Mouse (Mus musculus): ENCODE data around the gene Hebp2. TPM values are rescaled to one million over a fixed set of nuclear protein-coding genes. Genes with fewer than 3 reads are reported as not detected.
"Not testable (repeated sequence)": the region's sequence is repeated elsewhere in the genome, so short reads cannot be mapped to it uniquely, and the experiment has no call there.

Gene Hebp2
- 55.9 and 61.4 TPM in 2 replicates for polyA plus RNA-seq (2015; fragmentation: Nextera tagmentation; extraction: Ambion mirVana)

DNA sequence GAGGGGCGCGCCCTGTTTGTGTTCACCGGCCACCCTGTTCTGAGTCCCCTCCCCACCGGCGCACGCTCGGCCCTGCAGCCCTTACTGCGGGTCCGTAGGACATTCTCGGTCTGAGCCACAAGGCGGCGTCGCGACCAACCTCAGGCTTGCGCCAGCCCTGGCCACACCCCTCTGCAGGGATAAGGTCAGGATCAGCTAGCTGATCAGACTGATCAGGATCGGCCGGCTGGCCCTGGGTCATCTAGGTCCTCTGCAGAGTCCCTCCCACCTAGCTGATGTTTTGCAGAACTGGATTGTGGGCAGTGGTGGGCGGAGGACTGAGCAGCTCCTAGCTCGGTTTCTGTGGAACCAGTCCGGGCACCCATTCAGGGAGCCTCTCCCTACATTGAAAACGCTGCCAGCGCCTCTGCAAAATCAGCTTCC lies at the start of gene Hebp2:
Hebp2 (minus strand) TSS at position 264 of the 423 bp plus-strand sequence.
- H3K4me3 ChIP-seq: peak within 1 kb of the TSS; percentile 61
- peak within 1 kb of the TSS; percentile 74 for H3K27ac ChIP-seq
- H3K36me3 ChIP-seq: no peaks in the 10 kb centered on the region
- H3K4me1 ChIP-seq: peaks cover 17% of the 10 kb centered on the region
- peak within 1 kb of the TSS; percentile 82 for H3K4me2 ChIP-seq
- ATAC-seq (ENCODE audit: insufficient number of reproducible peaks, low FRiP score, low TSS enrichment, low read depth): peak; percentile 75; the same call in 1 of the 2 replicates
- no peaks in the 10 kb centered on the region for H3K27me3 ChIP-seq
- H3K9ac ChIP-seq: peak within 1 kb of the TSS; percentile 50
- H3K9me3 ChIP-seq: no peaks in the 10 kb centered on the region
- 1% methylated on average over 22 of the region's 22 CpGs for WGBS

DNA sequence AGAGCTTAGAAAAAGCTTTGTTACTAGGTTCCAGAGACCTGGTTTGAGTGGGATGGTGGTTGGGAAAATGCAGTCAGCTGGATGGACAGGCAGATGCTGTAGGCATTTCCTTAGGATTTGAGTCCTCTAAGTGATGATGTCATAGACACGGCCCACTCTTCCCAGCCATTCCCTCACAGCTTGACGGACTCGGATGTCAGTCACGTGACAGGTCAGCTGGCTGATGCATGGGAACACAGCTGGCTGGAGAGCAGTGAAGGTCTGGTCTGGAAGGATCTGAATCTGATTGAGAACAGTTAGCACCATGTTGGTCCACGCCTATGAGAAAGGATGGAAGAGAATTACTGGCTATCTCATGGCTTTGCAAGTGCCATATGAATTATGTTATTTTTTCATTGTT lies 43.6 kb upstream of the Hebp2 start:
- Histone ChIP-seq H3K9ac (no peak overlapping the region), H3K36me3 (no peaks in the 10 kb centered on the region), H3K27me3 (no peaks in the 10 kb centered on the region), H3K4me3 (no peak overlapping the region), H3K9me3 (no peaks in the 10 kb centered on the region), H3K27ac (no peak overlapping the region), H3K4me2 (no peak overlapping the region), H3K4me1 (no peaks in the 10 kb centered on the region)
- 81% methylated on average over 5 of the region's 5 CpGs for WGBS
- ATAC-seq (ENCODE audit: insufficient number of reproducible peaks, low FRiP score, low TSS enrichment, low read depth): no peak

DNA sequence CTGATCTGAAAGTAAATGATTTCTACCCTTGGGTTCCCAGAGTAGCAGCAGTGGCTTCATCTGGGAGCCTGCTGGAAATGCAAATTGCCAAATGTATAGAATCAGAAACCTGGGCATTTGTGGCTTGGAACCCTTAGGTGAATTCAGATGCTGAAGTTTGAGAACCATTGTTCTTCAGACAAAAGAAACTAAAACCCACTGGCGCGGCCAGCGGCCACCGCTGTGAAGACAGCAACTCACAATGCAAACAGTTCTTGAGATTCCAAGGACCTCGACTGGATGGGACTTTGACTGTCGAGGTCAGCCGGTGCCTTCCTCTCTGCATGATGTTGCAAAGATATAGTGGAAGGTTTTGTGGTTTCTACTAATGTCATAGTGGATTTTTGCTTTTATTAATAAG lies 38.3 kb upstream of the Hebp2 start:
- Histone ChIP-seq H3K27ac (no peak overlapping the region), H3K4me1 (no peaks in the 10 kb centered on the region), H3K27me3 (no peaks in the 10 kb centered on the region), H3K36me3 (no peaks in the 10 kb centered on the region), H3K4me3 (no peak overlapping the region), H3K9ac (no peak overlapping the region), H3K4me2 (no peak overlapping the region), H3K9me3 (no peaks in the 10 kb centered on the region)
- no peak for ATAC-seq (ENCODE audit: insufficient number of reproducible peaks, low FRiP score, low TSS enrichment, low read depth)
- WGBS: 38% methylated on average over 7 of the region's 7 CpGs

DNA sequence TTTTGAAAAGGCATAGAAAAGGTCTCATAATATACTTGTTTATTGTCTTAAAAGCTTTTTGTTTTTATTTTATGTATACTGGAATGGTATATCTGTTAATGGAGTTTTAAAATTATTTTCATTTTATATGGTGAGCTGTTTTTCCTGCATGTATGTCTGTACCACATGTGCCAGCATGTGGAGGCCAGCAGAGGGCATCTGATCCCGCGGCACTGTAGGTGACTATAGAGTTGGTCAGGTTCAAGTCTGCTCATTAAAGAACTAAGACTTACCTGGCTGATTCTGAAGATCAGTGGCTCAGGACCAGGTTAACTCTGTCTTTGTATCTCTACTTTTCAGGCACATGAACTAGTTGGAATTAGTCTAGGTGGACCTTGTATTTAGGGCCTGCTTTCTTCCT lies 26.7 kb upstream of the Hebp2 start:
- 48% methylated on average over 2 of the region's 2 CpGs for WGBS
- Histone ChIP-seq H3K4me3 (no peak overlapping the region), H3K9ac (no peak overlapping the region), H3K27ac (no peak overlapping the region), H3K9me3 (no peaks in the 10 kb centered on the region), H3K36me3 (no peaks in the 10 kb centered on the region), H3K4me2 (no peak overlapping the region), H3K27me3 (no peaks in the 10 kb centered on the region), H3K4me1 (no peaks in the 10 kb centered on the region)
- ATAC-seq (ENCODE audit: insufficient number of reproducible peaks, low FRiP score, low TSS enrichment, low read depth): no peak

DNA sequence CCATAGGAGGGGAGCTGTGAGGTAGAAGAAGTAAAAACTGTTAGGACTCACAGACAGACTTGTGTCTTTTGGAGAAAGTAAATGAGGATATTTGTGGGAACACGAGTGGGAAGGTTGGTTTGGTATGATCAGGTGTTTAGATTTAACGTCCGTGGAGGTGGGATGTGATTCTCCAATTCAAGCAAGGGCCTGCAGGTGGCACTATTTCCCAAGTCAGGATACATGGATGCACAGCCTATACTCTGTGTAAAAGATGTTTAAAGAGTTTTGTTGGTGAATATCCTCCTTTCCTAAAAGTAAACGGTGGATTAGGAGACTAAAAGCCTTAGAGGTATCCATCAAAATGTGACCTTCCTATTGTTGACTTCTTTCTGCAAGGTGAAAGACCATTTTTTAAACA lies 17.1 kb upstream of the Hebp2 start:
- H3K36me3 ChIP-seq: no peaks in the 10 kb centered on the region
- 5% methylated on average over 4 of the region's 4 CpGs for WGBS
- no peaks in the 10 kb centered on the region for H3K9me3 ChIP-seq
- no peak overlapping the region for H3K4me2 ChIP-seq
- no peak overlapping the region for H3K27ac ChIP-seq
- H3K9ac ChIP-seq: no peak overlapping the region
- no peak overlapping the region for H3K4me3 ChIP-seq
- no peaks in the 10 kb centered on the region for H3K27me3 ChIP-seq
- ATAC-seq (ENCODE audit: insufficient number of reproducible peaks, low FRiP score, low TSS enrichment, low read depth): no peak
- no peaks in the 10 kb centered on the region for H3K4me1 ChIP-seq

DNA sequence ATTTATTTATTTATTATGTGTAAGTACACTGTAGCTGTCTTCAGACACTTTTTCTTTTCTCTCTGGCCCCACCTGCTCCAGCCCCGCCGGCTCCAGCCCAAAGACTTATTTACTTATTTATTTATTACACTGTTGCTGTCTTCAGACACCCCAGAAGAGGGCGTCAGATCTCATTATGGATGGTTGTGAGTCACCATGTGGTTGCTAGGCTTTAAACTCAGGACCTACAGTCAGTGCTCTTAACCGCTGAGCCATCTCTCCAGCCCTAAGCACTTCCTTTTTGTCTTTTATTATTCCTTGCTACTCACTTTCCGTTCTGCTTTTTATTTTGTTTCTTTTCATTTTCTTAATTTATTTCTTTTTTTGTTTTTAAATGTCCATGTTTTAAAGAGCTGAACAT lies 15.6 kb upstream of the Hebp2 start:
- Histone ChIP-seq H3K9ac (no peak overlapping the region), H3K4me2 (no peak overlapping the region), H3K27ac (no peak overlapping the region), H3K36me3 (no peaks in the 10 kb centered on the region), H3K4me3 (no peak overlapping the region), H3K4me1 (no peaks in the 10 kb centered on the region), H3K9me3 (no peaks in the 10 kb centered on the region), H3K27me3 (no peaks in the 10 kb centered on the region)
- no peak for ATAC-seq (ENCODE audit: insufficient number of reproducible peaks, low FRiP score, low TSS enrichment, low read depth)
- 47% methylated on average over 5 of the region's 5 CpGs for whole genome bisulfite sequencing

DNA sequence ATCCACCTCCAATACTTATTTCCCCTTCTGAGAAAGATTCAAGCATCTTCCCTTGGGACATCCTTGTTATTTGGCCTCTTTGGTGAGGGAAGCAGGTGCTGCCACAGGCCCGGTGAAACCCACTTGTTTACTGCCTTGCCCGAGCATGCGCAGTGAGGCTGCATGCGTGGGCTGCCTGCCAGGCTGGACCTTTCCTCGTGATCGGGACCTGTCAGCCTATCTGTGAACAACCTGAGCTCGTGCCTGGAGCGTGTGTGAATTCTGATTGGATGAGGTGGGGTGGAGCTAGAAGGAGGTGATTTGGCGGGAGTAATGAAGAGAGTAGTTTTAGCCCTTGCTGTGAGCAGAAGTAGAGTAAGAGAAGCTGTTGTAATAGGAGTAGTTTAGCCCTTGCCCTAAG lies 13.2 kb upstream of the Hebp2 start:
- H3K9me3 ChIP-seq; H3K4me1 ChIP-seq; H3K9ac ChIP-seq; H3K27ac ChIP-seq; ATAC-seq (ENCODE audit: insufficient number of reproducible peaks, low FRiP score, low TSS enrichment, low read depth); H3K36me3 ChIP-seq; H3K4me3 ChIP-seq; H3K4me2 ChIP-seq; H3K27me3 ChIP-seq: not testable (repeated sequence)
- WGBS: 79% methylated on average over 9 of the region's 9 CpGs

DNA sequence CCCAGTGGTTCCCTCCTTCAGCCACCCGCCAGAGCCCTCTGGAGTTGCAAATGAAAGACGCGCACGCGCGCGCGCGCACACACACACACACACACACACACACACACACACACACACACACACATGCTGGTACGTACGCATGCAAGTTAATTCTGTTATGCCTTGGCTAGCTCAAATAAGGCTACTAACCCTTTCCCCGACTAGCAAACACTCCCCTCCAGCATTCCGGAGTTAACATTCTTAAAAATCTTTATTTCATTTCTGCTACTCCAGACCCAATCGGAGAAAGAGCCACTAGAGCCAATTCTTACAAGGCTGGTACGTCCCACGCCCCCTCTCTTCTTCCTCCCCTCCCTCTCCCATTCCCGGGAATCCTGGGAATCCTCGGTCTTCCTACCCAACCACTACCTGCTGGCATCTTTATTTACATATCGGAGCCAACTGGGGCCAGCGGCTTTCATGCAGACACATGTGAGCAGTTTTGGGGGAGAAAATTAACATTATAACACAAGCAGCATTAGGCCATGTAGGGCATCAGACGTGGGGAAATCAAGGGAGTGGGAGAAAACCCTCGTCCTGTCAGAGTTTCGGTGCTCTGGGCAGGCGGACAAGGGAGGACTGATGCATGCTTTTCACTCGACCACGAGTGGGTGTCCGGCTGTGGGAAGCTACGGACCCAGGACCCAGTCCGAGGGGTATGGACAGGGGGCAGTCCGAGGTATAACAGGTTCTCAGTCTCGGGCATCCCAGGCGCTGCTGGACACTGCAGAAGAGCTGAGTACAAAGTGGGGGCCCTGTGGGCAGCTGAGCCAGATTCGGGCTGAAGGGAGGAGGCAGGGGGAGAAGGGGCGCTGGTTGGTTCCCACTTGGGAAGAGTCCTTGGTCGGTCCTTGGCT lies 3.7 kb upstream of the Hebp2 start:
- 3% methylated on average over 34 of the region's 35 CpGs for WGBS
- no peaks in the 10 kb centered on the region for H3K27me3 ChIP-seq
- H3K27ac ChIP-seq: no peak overlapping the region
- no peaks in the 10 kb centered on the region for H3K36me3 ChIP-seq
- H3K4me1 ChIP-seq: peaks cover 17% of the 10 kb centered on the region
- H3K4me2 ChIP-seq: peak overlapping the region; percentile 61
- peak overlapping the region; percentile 37 for H3K4me3 ChIP-seq
- H3K9ac ChIP-seq: no peak overlapping the region
- no peak for ATAC-seq (ENCODE audit: insufficient number of reproducible peaks, low FRiP score, low TSS enrichment, low read depth)
- H3K9me3 ChIP-seq: no peaks in the 10 kb centered on the region

DNA sequence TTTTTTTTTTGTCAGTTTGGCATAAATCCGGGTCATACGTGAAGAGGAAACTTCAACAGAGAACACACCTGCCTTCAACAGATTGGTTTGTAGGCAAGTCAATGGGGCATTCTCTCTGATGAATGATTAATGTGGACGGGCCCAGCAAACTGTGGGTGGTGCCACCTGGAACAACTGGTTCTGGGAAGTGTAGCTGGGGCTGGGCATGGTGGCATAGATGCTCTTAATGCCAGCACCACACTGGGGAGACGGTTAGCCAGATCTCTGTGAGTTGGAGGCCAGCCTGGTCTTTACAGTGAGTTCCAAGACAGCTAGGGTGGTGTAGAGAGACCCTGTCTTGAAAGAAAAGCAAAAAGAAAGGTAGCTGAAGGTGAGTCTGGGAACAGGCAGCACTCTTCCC lies 1.5 kb upstream of the Hebp2 start:
- Histone ChIP-seq H3K27me3 (no peaks in the 10 kb centered on the region), H3K4me2 (no peak overlapping the region), H3K4me1 (peaks cover 17% of the 10 kb centered on the region), H3K36me3 (no peaks in the 10 kb centered on the region), H3K27ac (no peak overlapping the region), H3K9ac (no peak overlapping the region), H3K9me3 (no peaks in the 10 kb centered on the region), H3K4me3 (no peak overlapping the region)
- no peak for ATAC-seq (ENCODE audit: insufficient number of reproducible peaks, low FRiP score, low TSS enrichment, low read depth)
- WGBS: 84% methylated on average over 4 of the region's 4 CpGs

DNA sequence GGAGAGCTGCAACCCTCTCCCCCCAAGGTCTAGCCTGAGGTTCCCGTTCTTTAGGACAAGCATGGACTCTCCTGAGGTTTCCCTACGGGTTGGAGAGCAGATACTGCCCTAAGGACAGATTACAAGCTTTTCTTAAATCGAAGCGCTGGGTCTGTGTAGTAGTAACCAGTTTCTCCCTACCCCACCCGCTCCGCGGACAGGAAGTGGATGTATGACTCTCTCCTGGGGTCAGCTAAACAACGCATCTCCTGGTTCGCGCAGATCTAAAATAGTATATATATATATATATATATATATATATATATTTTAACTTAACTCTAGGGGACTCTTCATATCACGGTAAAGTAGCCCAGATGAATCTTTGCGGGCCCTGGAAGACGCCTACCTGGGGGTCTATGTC lies 567 bp downstream of the Hebp2 start:
- Histone ChIP-seq H3K9me3 (no peaks in the 10 kb centered on the region), H3K4me1 (peaks cover 17% of the 10 kb centered on the region), H3K36me3 (no peaks in the 10 kb centered on the region), H3K27ac (peak overlapping the region; percentile 74; the same call in 1 of the 2 replicates), H3K4me3 (peak overlapping the region; percentile 61), H3K27me3 (no peaks in the 10 kb centered on the region), H3K4me2 (peak overlapping the region; percentile 82), H3K9ac (peak overlapping the region; percentile 50)
- ATAC-seq (ENCODE audit: insufficient number of reproducible peaks, low FRiP score, low TSS enrichment, low read depth): no peak
- WGBS: 7% methylated on average over 13 of the region's 13 CpGs

DNA sequence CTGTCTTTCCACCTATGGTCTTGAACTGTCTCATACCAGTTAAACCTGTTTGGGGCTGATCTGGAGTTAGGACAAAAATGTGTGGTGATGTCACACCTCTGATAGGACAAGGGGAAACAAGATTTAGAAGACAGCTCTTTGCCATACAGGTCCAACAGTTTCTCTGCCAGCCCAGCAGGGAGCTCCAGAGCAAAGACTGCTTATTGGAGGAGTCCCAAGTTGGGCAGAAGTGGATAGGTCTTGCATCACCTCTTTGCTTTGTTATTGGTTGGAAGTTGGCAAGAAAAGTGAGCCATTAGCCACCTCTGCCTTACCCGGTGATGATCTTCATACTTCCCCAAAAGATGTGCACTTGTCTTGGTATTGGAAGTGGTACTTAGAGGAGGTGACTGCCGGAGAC lies 9.0 kb downstream of the Hebp2 start:
- Histone ChIP-seq H3K27ac (no peak overlapping the region), H3K4me1 (no peaks in the 10 kb centered on the region), H3K4me2 (no peak overlapping the region), H3K4me3 (no peak overlapping the region), H3K9me3 (no peaks in the 10 kb centered on the region), H3K36me3 (peaks cover 9% of the 10 kb centered on the region), H3K27me3 (no peaks in the 10 kb centered on the region), H3K9ac (no peak overlapping the region)
- 90% methylated on average over 2 of the region's 2 CpGs for WGBS
- no peak for ATAC-seq (ENCODE audit: insufficient number of reproducible peaks, low FRiP score, low TSS enrichment, low read depth)

DNA sequence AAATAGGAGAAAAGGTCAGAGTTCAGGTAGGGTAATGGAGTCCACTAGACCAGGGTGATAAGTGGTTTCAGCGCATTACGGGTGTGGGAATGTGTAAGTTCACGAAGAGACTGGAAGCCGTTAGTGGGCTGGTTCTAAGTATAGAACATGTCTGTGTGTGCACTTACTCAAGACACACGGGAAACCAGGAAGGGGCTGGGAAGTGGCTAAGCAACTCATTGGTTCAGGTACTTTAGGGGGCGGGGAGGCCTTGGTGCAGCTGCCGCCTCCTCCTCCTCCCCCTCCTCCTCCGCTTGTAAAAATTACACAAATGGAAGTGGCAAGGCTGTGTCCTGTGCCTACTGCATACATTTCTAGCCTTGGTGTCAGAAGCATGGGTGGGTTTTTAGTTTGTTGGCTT lies 13.6 kb downstream of the Hebp2 start:
- H3K36me3 ChIP-seq: peaks cover 17% of the 10 kb centered on the region
- no peak for ATAC-seq (ENCODE audit: insufficient number of reproducible peaks, low FRiP score, low TSS enrichment, low read depth)
- no peak overlapping the region for H3K4me3 ChIP-seq
- H3K4me1 ChIP-seq: peaks cover 11% of the 10 kb centered on the region
- 41% methylated on average over 8 of the region's 8 CpGs for WGBS
- H3K9me3 ChIP-seq: no peaks in the 10 kb centered on the region
- no peak overlapping the region for H3K27ac ChIP-seq
- no peak overlapping the region for H3K9ac ChIP-seq
- H3K27me3 ChIP-seq: no peaks in the 10 kb centered on the region
- no peak overlapping the region for H3K4me2 ChIP-seq
